Mouse (Mus musculus) lung, adult 2 months (tissue): ENCODE measurements around the gene Acoxl.

ENCODE experiments used
- CTCF ChIP-seq: fragments of 200-500 bp; IDR thresholded peaks from 2 replicates; pipeline ENCODE4 v1.5.1; 2011; ENCODE audit warnings: mild to moderate bottlenecking, low read length, control low read depth; ENCODE audit not compliant: insufficient read depth
- POLR2A ChIP-seq: fragments of 200-500 bp; IDR thresholded peaks from 2 replicates; pipeline ENCODE4 v1.6.1; 2011; ENCODE audit warnings: low read depth, mild to moderate bottlenecking, control low read depth, low read length, borderline replicate concordance; ENCODE audit errors: extremely low read depth

GRCm38 (mm10) chr2:128078859-128079258 is 240.2 kb downstream of the Acoxl start:
- TF ChIP-seq CTCF (peak; percentile 44; the same call in 1 of the 2 replicates), POLR2A (no peak)
